ENCODE assay signal across 10 mouse cellular contexts in the genomic region with DNA sequence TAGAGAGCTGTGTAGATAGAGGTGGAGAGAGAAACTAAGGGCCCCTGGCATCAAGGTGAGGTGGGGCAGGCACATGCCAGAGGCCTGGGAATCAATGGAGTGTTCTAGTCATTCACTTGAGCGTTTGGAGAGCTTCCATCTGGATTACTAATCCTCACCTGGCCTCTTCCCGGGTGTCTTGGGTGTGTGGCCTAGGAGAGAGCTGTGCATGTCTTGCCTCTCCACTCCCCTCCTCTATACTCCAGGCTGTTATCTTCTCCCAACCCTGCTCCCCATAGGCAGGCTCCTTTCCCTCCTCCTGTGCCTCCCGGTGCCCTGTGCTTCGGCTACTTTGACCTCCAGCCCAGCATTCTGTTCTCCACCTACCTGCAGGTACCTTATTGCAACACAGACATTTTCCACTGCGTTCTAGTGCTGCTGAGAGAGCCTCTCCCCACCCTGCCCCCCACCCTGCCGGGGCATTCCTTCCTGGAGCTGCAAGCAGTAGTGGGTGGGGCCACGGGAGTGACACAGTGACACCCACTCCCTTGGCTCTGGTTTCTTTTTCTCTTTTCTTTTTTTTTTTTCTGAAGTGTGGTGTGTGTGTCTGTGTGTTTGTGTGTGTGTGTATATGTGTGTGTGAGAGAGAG. TPM values are rescaled to one million over a fixed set of nuclear protein-coding genes. Genes with fewer than 3 reads are reported as not detected.
DNase-seq lines count a peak whose midpoint lies in the region; ATAC-seq and TF ChIP-seq lines count a peak whose summit lies in the region.
"Had no signal": no experiment of that assay in that cellular context is flagged by ENCODE, and none has a peak within 500 bp of the region (broad histone marks: within the 10 kb centered on the region; RNA-seq: fewer than 3 reads in every experiment).

No protein-coding gene starts in this region.

- no peak for ATAC-seq in heart, embryonic 11.5 days (replicated peaks; ENCODE audit: insufficient number of reproducible peaks, low FRiP score, low TSS enrichment)
- peak; percentile 68 for ATAC-seq in Patski
- ATAC-seq in erythroblast, adult 5-6 weeks (replicated peaks; ENCODE audit: low FRiP score, poor library complexity, severe bottlenecking) = no peak

- peak overlapping the region; percentile 22; the same call in 1 of the 2 replicates for H3K9ac ChIP-seq in heart, embryonic 11.5 days (ENCODE audit: low read depth, low read length)
- H3K9ac ChIP-seq: embryonic facial prominence, embryonic 12.5 days had no signal

- no peak overlapping the region for H3K4me3 ChIP-seq in heart, embryonic 11.5 days (ENCODE audit: low read depth, low read length)
- H3K4me3 ChIP-seq: embryonic facial prominence, embryonic 12.5 days had no signal

- H3K36me3 ChIP-seq in heart, embryonic 11.5 days (ENCODE audit: control insufficient read depth, insufficient read depth, low read length) = no peaks in the 10 kb centered on the region
- H3K36me3 ChIP-seq: embryonic facial prominence, embryonic 12.5 days had no signal

- H3K27ac ChIP-seq in heart, embryonic 11.5 days (ENCODE audit: low read depth, low read length) = no peak overlapping the region
- H3K27ac ChIP-seq: embryonic facial prominence, embryonic 12.5 days had no signal

- no peak for DNase-seq in heart, postnatal 14 days
- no peak for DNase-seq in Patski (ENCODE audit: low read depth, low spot score)
- peak; percentile 69 for DNase-seq in large intestine, adult 2 months (ENCODE audit: low read depth, low spot score)
- peak; percentile 64 for DNase-seq in lung, postnatal 14 days
- DNase-seq in adrenal gland, postnatal 4 days (ENCODE audit: low spot score in 2 of 2) = no peak
- DNase-seq in testis, postnatal 10 days (ENCODE audit: low spot score) = no peak
- DNase-seq: heart, adult 18-20 months had no signal

- no peaks in the 10 kb centered on the region for H3K27me3 ChIP-seq in heart, embryonic 11.5 days (ENCODE audit: control insufficient read depth, insufficient read depth, low read length)
- no peaks in the 10 kb centered on the region for H3K27me3 ChIP-seq in Patski

- POLR2A ChIA-PET in Patski (lab: Charles Lee) = interaction anchor here (0.5 kb wide), 1 partner anchor 43 kb away, joined by 3 read pairs; no protein-coding TSS in a partner anchor

- peaks cover 17% of the 10 kb centered on the region for H3K4me1 ChIP-seq in heart, embryonic 11.5 days (ENCODE audit: control insufficient read depth, insufficient read depth, low read length)

- intact Hi-C loops in heart, postnatal 14 days (cut with DNase I) = no loop called here

- CTCF ChIA-PET in Patski (lab: Charles Lee) = interaction anchor here (0.9 to 1.1 kb wide), 3 partner anchors 9 to 50 kb away, joined by 3 to 4 read pairs (median 3); no protein-coding TSS in a partner anchor

- WGBS in heart, embryonic 11.5 days (ENCODE audit: insufficient replicate concordance) = 12% methylated on average over 7 of the region's 7 CpGs
- 5% methylated on average over 7 of the region's 7 CpGs for WGBS in large intestine, adult 2 months

- H3K9me3 ChIP-seq in heart, embryonic 11.5 days (replicated peaks; ENCODE audit: control insufficient read depth, low read length) = no peaks in the 10 kb centered on the region
- H3K9me3 ChIP-seq: embryonic facial prominence, embryonic 12.5 days had no signal

- no peak for TF ChIP-seq CTCF in Patski (IDR thresholded peaks at IDR 0.05)

- H3K4me2 ChIP-seq in heart, embryonic 11.5 days = peak overlapping the region; percentile 35
- H3K4me2 ChIP-seq: embryonic facial prominence, embryonic 12.5 days had no signal

- in situ Hi-C loops in Patski (cut with MboI; ENCODE audit: low pct_unique_long_range_greater_than_20kb) = no loop called here

RNA-seq across cellular contexts. Expression of a gene that starts 9.2 kb away (rescaled TPM):
- 19.1 and 19.6 TPM in 2 replicates for polyA plus RNA-seq in heart, embryonic 11.5 days (2014; fragmentation: Nextera tagmentation; extraction: Ambion mirVana)
- total RNA-seq in heart, postnatal 14 days (2021) = 1 to 10 TPM; 5.5 to 6.3 TPM
- 59.6 TPM for polyA plus RNA-seq in Patski (2021)
- 73.0 and 108 TPM in 2 replicates for polyA plus RNA-seq in large intestine, adult 2 months (2012; rRNA removed)
- total RNA-seq in adrenal gland, postnatal 4 days (2021) = 10 to 100 TPM; 17.5 to 18.5 TPM
- total RNA-seq in erythroblast, adult 5-6 weeks (2015; ENCODE audit: low replicate concordance) = 1.5 TPM in 1 of 2 replicates, not detected in the other
- total RNA-seq in erythroblast, adult 5-6 weeks (2017; ENCODE audit: low replicate concordance) = not detected in 2 replicates

RNA-seq across cellular contexts. Expression of a gene that starts 37.8 kb away (rescaled TPM):
- polyA plus RNA-seq in heart, embryonic 11.5 days (2014; fragmentation: Nextera tagmentation; extraction: Ambion mirVana) = 639 and 662 TPM in 2 replicates
- 100 to 1,000 TPM; 331 to 352 TPM for total RNA-seq in heart, postnatal 14 days (2021)
- polyA plus RNA-seq in Patski (2021) = 680 TPM
- 679 and 842 TPM in 2 replicates for polyA plus RNA-seq in large intestine, adult 2 months (2012; rRNA removed)
- 100 to 1,000 TPM; 429 to 512 TPM for total RNA-seq in adrenal gland, postnatal 4 days (2021)
- total RNA-seq in erythroblast, adult 5-6 weeks (2015; ENCODE audit: low replicate concordance) = 59.9 and 82.1 TPM in 2 replicates
- total RNA-seq in erythroblast, adult 5-6 weeks (2017; ENCODE audit: low replicate concordance) = 73.0 and 77.2 TPM in 2 replicates

RNA-seq across cellular contexts. Expression of a gene that starts 37.9 kb away (rescaled TPM):
- 11.8 and 13.1 TPM in 2 replicates for polyA plus RNA-seq in heart, embryonic 11.5 days (2014; fragmentation: Nextera tagmentation; extraction: Ambion mirVana)
- total RNA-seq in heart, postnatal 14 days (2021) = 1 to 10 TPM; 5.4 to 5.5 TPM
- polyA plus RNA-seq in Patski (2021) = 10.6 TPM
- 2.9 and 3.6 TPM in 2 replicates for polyA plus RNA-seq in large intestine, adult 2 months (2012; rRNA removed)
- total RNA-seq in adrenal gland, postnatal 4 days (2021) = 10 to 100 TPM; 12.5 to 14.2 TPM
- total RNA-seq in erythroblast, adult 5-6 weeks (2015; ENCODE audit: low replicate concordance) = 6.5 and 8.2 TPM in 2 replicates
- not detected in 2 replicates for total RNA-seq in erythroblast, adult 5-6 weeks (2017; ENCODE audit: low replicate concordance)

Comparison
In these comparisons a context has a peak if more than half of its experiments do, and no peak if none do; other contexts are left out.
1. DNase-seq: peak in large intestine, adult 2 months (single experiment) and lung, postnatal 14 days (single experiment); none in heart, postnatal 14 days (0 of 2), Patski (single experiment), adrenal gland, postnatal 4 days (0 of 2) and testis, postnatal 10 days (single experiment).